Mouse (Mus musculus) midbrain, embryonic 13.5 days (tissue): ENCODE measurements around the gene G0s2. TPM values are rescaled to one million over a fixed set of nuclear protein-coding genes. Genes with fewer than 3 reads are reported as not detected.
"Not testable (repeated sequence)": the region's sequence is repeated elsewhere in the genome, so short reads cannot be mapped to it uniquely, and the experiment has no call there.

Experiments used
- ATAC-seq: fragments of 200-750 bp; cut with Nextera tagmentation; 2 replicates; pipeline ENCODE4 v1.8.0; 2017; ENCODE audit warnings: mild to moderate bottlenecking, moderate TSS enrichment, moderate library complexity
- H3K27ac ChIP-seq: fragments of 300-500 bp; sonication (generic); 2 replicates; pipeline ENCODE4 v1.5.1; 2015; ENCODE audit warnings: inconsistent platforms, mild to moderate bottlenecking, moderate library complexity
- H3K27me3 ChIP-seq: fragments of 300-500 bp; sonication (generic); 2 replicates; pipeline ENCODE4 v1.6.1; 2015; ENCODE audit warnings: mild to moderate bottlenecking, inconsistent platforms
- H3K36me3 ChIP-seq: fragments of 300-500 bp; sonication (generic); 2 replicates; pipeline ENCODE4 v1.6.1; 2015; ENCODE audit warnings: mild to moderate bottlenecking, inconsistent platforms
- H3K4me1 ChIP-seq: fragments of 300-500 bp; sonication (generic); replicated peaks from 2 replicates; pipeline ENCODE4 v1.6.1; 2015; ENCODE audit warnings: inconsistent platforms
- H3K4me2 ChIP-seq: fragments of 300-500 bp; sonication (generic); replicated peaks from 2 replicates; pipeline ENCODE4 v1.6.1; 2015; ENCODE audit warnings: moderate library complexity, mild to moderate bottlenecking, inconsistent platforms
- H3K4me3 ChIP-seq: fragments of 300-500 bp; sonication (generic); replicated peaks from 2 replicates; pipeline ENCODE4 v1.5.1; 2015; ENCODE audit warnings: mild to moderate bottlenecking, inconsistent platforms
- H3K9ac ChIP-seq: fragments of 300-500 bp; sonication (generic); replicated peaks from 2 replicates; pipeline ENCODE4 v1.6.1; 2015; ENCODE audit warnings: mild to moderate bottlenecking, inconsistent platforms
- H3K9me3 ChIP-seq: fragments of 300-500 bp; sonication (generic); 2 replicates; pipeline ENCODE4 v1.6.1; 2016; ENCODE audit warnings: mild to moderate bottlenecking, inconsistent platforms
- WGBS: fragments of 180-500 bp; shearing (Covaris S2); methylation state at CpG from one replicate; pipeline ENCODE4 v1.1.7; 2015; 5-methylcytosine and 5-hydroxymethylcytosine counted together
- polyA plus RNA-seq: library from polyadenylated mRNA; unstranded; fragments of >200 nt; fragmentation: Nextera tagmentation; extraction: Ambion mirVana; gene quantifications from 2 replicates; pipeline ENCODE4 v1.2.1, GENCODE M21; 2015

G0s2 gene
- polyA plus RNA-seq, 1 experiment from 2014 or later = 7.7 TPM

GRCm38 (mm10) chr1:193261897-193262548 lies 11.0 kb downstream of the G0s2 start:
- no peak overlapping the region for H3K9ac ChIP-seq
- no peaks in the 10 kb centered on the region for H3K27me3 ChIP-seq
- no peaks in the 10 kb centered on the region for H3K36me3 ChIP-seq
- no peak overlapping the region for H3K4me3 ChIP-seq
- no peak overlapping the region for H3K4me2 ChIP-seq
- no peak for ATAC-seq
- WGBS = 80% methylated on average over 7 of the region's 7 CpGs
- no peaks in the 10 kb centered on the region for H3K9me3 ChIP-seq
- no peaks in the 10 kb centered on the region for H3K4me1 ChIP-seq
- no peak overlapping the region for H3K27ac ChIP-seq

GRCm38 (mm10) chr1:193259559-193259958 lies 13.5 kb downstream of the G0s2 start:
- Histone ChIP-seq H3K4me1 (no peaks in the 10 kb centered on the region), H3K9ac (no peak overlapping the region), H3K36me3 (no peaks in the 10 kb centered on the region), H3K9me3 (no peaks in the 10 kb centered on the region), H3K27me3 (no peaks in the 10 kb centered on the region), H3K4me2 (no peak overlapping the region), H3K4me3 (no peak overlapping the region), H3K27ac (no peak overlapping the region)
- 90% methylated on average over 9 of the region's 9 CpGs for WGBS
- no peak for ATAC-seq

- Histone ChIP-seq H3K4me1 (no peaks in the 10 kb centered on the region), H3K4me2 (no peak overlapping the region), H3K9me3 (no peaks in the 10 kb centered on the region), H3K36me3 (no peaks in the 10 kb centered on the region), H3K9ac (no peak overlapping the region), H3K27me3 (no peaks in the 10 kb centered on the region), H3K4me3 (no peak overlapping the region), H3K27ac (no peak overlapping the region)
- ATAC-seq = no peak
- WGBS = 78% methylated on average over 5 of the region's 5 CpGs
Measured at GRCm38 (mm10) chr1:193256621-193257098, 16.4 kb downstream of the G0s2 start.

- no peaks in the 10 kb centered on the region for H3K4me1 ChIP-seq
- H3K9me3 ChIP-seq = no peaks in the 10 kb centered on the region
- no peaks in the 10 kb centered on the region for H3K36me3 ChIP-seq
Measured at GRCm38 (mm10) chr1:193256289-193256577, 16.8 kb downstream of the G0s2 start.

GRCm38 (mm10) chr1:193255488-193256288 lies 17.3 kb downstream of the G0s2 start:
- Histone ChIP-seq H3K36me3 (no peaks in the 10 kb centered on the region), H3K9me3 (no peaks in the 10 kb centered on the region), H3K4me1 (no peaks in the 10 kb centered on the region), H3K9ac (no peak overlapping the region), H3K4me2 (no peak overlapping the region), H3K27me3 (no peaks in the 10 kb centered on the region), H3K27ac (no peak overlapping the region), H3K4me3 (no peak overlapping the region)
- 29% methylated on average over 3 of the region's 3 CpGs for WGBS
- ATAC-seq = peak; percentile 77; the same call in 1 of the 2 replicates

More at GRCm38 (mm10) chr1:193256289-193256577, 16.8 kb downstream of the G0s2 start:
- peak; percentile 65; the same call in 1 of the 2 replicates for ATAC-seq
- Histone ChIP-seq H3K9ac (no peak overlapping the region), H3K27me3 (no peaks in the 10 kb centered on the region), H3K4me2 (no peak overlapping the region), H3K4me3 (no peak overlapping the region), H3K27ac (no peak overlapping the region)

GRCm38 (mm10) chr1:193255032-193255431 lies 18.0 kb downstream of the G0s2 start:
- H3K27ac ChIP-seq = no peak overlapping the region
- no peaks in the 10 kb centered on the region for H3K9me3 ChIP-seq
- no peak overlapping the region for H3K4me3 ChIP-seq
- WGBS = 72% methylated on average over 8 of the region's 8 CpGs
- no peaks in the 10 kb centered on the region for H3K4me1 ChIP-seq
- H3K9ac ChIP-seq = no peak overlapping the region
- H3K27me3 ChIP-seq = no peaks in the 10 kb centered on the region
- H3K36me3 ChIP-seq = no peaks in the 10 kb centered on the region
- no peak overlapping the region for H3K4me2 ChIP-seq
- ATAC-seq = no peak

GRCm38 (mm10) chr1:193253895-193254294 lies 19.1 kb downstream of the G0s2 start:
- H3K27me3 ChIP-seq, H3K9ac ChIP-seq, ATAC-seq, H3K4me1 ChIP-seq, H3K9me3 ChIP-seq, H3K36me3 ChIP-seq, H3K27ac ChIP-seq, H3K4me3 ChIP-seq, H3K4me2 ChIP-seq: not testable (repeated sequence)
- 77% methylated on average over 3 of the region's 3 CpGs for WGBS

GRCm38 (mm10) chr1:193252616-193253015 lies 20.4 kb downstream of the G0s2 start:
- Histone ChIP-seq H3K4me2 (no peak overlapping the region), H3K9me3 (no peaks in the 10 kb centered on the region; the same call in 1 of the 2 replicates), H3K4me1 (no peaks in the 10 kb centered on the region), H3K36me3 (no peaks in the 10 kb centered on the region), H3K9ac (no peak overlapping the region), H3K27ac (no peak overlapping the region), H3K27me3 (no peaks in the 10 kb centered on the region), H3K4me3 (no peak overlapping the region)
- ATAC-seq = no peak
- 79% methylated on average over 5 of the region's 5 CpGs for WGBS

GRCm38 (mm10) chr1:193251386-193251785 lies 21.6 kb downstream of the G0s2 start:
- H3K27ac ChIP-seq = no peak overlapping the region
- no peaks in the 10 kb centered on the region for H3K27me3 ChIP-seq
- no peaks in the 10 kb centered on the region; the same call in 1 of the 2 replicates for H3K9me3 ChIP-seq
- H3K9ac ChIP-seq = no peak overlapping the region
- H3K4me1 ChIP-seq = no peaks in the 10 kb centered on the region
- 80% methylated on average over 7 of the region's 7 CpGs for WGBS
- ATAC-seq = no peak
- no peak overlapping the region for H3K4me2 ChIP-seq
- no peak overlapping the region for H3K4me3 ChIP-seq
- no peaks in the 10 kb centered on the region for H3K36me3 ChIP-seq

GRCm38 (mm10) chr1:193250026-193250425 lies 23.0 kb downstream of the G0s2 start:
- no peak overlapping the region for H3K4me2 ChIP-seq
- 83% methylated on average over 2 of the region's 2 CpGs for WGBS

GRCm38 (mm10) chr1:193244235-193244634 lies 28.8 kb downstream of the G0s2 start:
- ATAC-seq = no peak
- no peak overlapping the region for H3K4me2 ChIP-seq
- 84% methylated on average over 6 of the region's 6 CpGs for WGBS
- no peak overlapping the region for H3K27ac ChIP-seq
- no peak overlapping the region for H3K9ac ChIP-seq
- no peaks in the 10 kb centered on the region for H3K27me3 ChIP-seq
- H3K4me3 ChIP-seq = no peak overlapping the region
- no peaks in the 10 kb centered on the region for H3K4me1 ChIP-seq
- no peaks in the 10 kb centered on the region for H3K36me3 ChIP-seq
- no peaks in the 10 kb centered on the region; the same call in 1 of the 2 replicates for H3K9me3 ChIP-seq

More at GRCm38 (mm10) chr1:193250026-193250425, 23.0 kb downstream of the G0s2 start:
- Histone ChIP-seq H3K9ac (no peak overlapping the region), H3K27ac (no peak overlapping the region), H3K9me3 (no peaks in the 10 kb centered on the region; the same call in 1 of the 2 replicates), H3K36me3 (no peaks in the 10 kb centered on the region), H3K4me1 (no peaks in the 10 kb centered on the region), H3K27me3 (no peaks in the 10 kb centered on the region), H3K4me3 (no peak overlapping the region)
- no peak for ATAC-seq

- ATAC-seq = no peak
- no peak overlapping the region for H3K4me3 ChIP-seq
- H3K4me2 ChIP-seq = no peak overlapping the region
- no peaks in the 10 kb centered on the region for H3K9me3 ChIP-seq
- no peaks in the 10 kb centered on the region for H3K4me1 ChIP-seq
- WGBS = 66% methylated on average over 10 of the region's 10 CpGs
- H3K27me3 ChIP-seq = no peaks in the 10 kb centered on the region
- no peaks in the 10 kb centered on the region for H3K36me3 ChIP-seq
- H3K9ac ChIP-seq = no peak overlapping the region
- no peak overlapping the region for H3K27ac ChIP-seq
Measured at GRCm38 (mm10) chr1:193243571-193244193, 29.3 kb downstream of the G0s2 start.
